Mouse (Mus musculus) splenic B cell, adult 2 months (primary cell): ENCODE results near the gene Dennd1c.
A peak's percentile ranks its signal among the peaks of the same experiment; 100 is the strongest.

Source experiments
- DNase-seq: peaks from one replicate; pipeline ENCODE4 v3.0.0-alpha.2; 2011; ENCODE audit warnings: low read depth, low spot score
- H3K27me3 ChIP-seq: 2 replicates; pipeline ENCODE4 v1.6.1; 2012; ENCODE audit warnings: mild to moderate bottlenecking, low read length, moderate library complexity, mixed read lengths; ENCODE audit not compliant: control insufficient read depth, poor library complexity, insufficient read depth, severe bottlenecking
- H3K36me3 ChIP-seq: 2 replicates; pipeline ENCODE4 v1.6.1; 2012; ENCODE audit warnings: mild to moderate bottlenecking, low read length, moderate library complexity, mixed read lengths; ENCODE audit not compliant: control insufficient read depth, poor library complexity, insufficient read depth, severe bottlenecking

Dennd1c gene

GRCm38 (mm10) chr17:57078336-57078735 lies at the start of gene Dennd1c:
Gene Dennd1c, minus strand, starts transcription at chr17:57078514.
- peak; percentile 81 for DNase-seq
- Histone ChIP-seq H3K36me3 (no peaks in the 10 kb centered on the region), H3K27me3 (no peaks in the 10 kb centered on the region)

GRCm38 (mm10) chr17:57125853-57126622 lies 47.7 kb upstream of the Dennd1c start:
- Histone ChIP-seq H3K27me3 (no peaks in the 10 kb centered on the region), H3K36me3 (no peaks in the 10 kb centered on the region)
- DNase-seq: no peak

- H3K27me3 ChIP-seq: no peaks in the 10 kb centered on the region
- no peak for DNase-seq
- H3K36me3 ChIP-seq: no peaks in the 10 kb centered on the region
Observed at GRCm38 (mm10) chr17:57124792-57125191, 46.5 kb upstream of the Dennd1c start.

GRCm38 (mm10) chr17:57123192-57124118 lies 45.1 kb upstream of the Dennd1c start:
- DNase-seq: no peak
- no peaks in the 10 kb centered on the region for H3K27me3 ChIP-seq
- H3K36me3 ChIP-seq: no peaks in the 10 kb centered on the region

- no peaks in the 10 kb centered on the region for H3K36me3 ChIP-seq
- no peaks in the 10 kb centered on the region; the same call in 1 of the 2 replicates for H3K27me3 ChIP-seq
- no peak for DNase-seq
Observed at GRCm38 (mm10) chr17:57121856-57122255, 43.5 kb upstream of the Dennd1c start.

- H3K36me3 ChIP-seq: no peaks in the 10 kb centered on the region
- no peak for DNase-seq
Observed at GRCm38 (mm10) chr17:57118524-57119349, 40.4 kb upstream of the Dennd1c start.

GRCm38 (mm10) chr17:57116801-57117200 lies 38.5 kb upstream of the Dennd1c start:
- DNase-seq: no peak
- H3K36me3 ChIP-seq: no peaks in the 10 kb centered on the region
- H3K27me3 ChIP-seq: no peaks in the 10 kb centered on the region; the same call in 1 of the 2 replicates

More at GRCm38 (mm10) chr17:57118524-57119349, 40.4 kb upstream of the Dennd1c start:
- no peaks in the 10 kb centered on the region; the same call in 1 of the 2 replicates for H3K27me3 ChIP-seq

GRCm38 (mm10) chr17:57112768-57113474 lies 34.6 kb upstream of the Dennd1c start:
- H3K27me3 ChIP-seq: no peaks in the 10 kb centered on the region; the same call in 1 of the 2 replicates
- no peak for DNase-seq
- H3K36me3 ChIP-seq: no peaks in the 10 kb centered on the region

- DNase-seq: no peak
- no peaks in the 10 kb centered on the region for H3K27me3 ChIP-seq
Observed at GRCm38 (mm10) chr17:57110005-57110404, 31.7 kb upstream of the Dennd1c start.

GRCm38 (mm10) chr17:57108666-57109171 lies 30.4 kb upstream of the Dennd1c start:
- no peak for DNase-seq
- Histone ChIP-seq H3K27me3 (no peaks in the 10 kb centered on the region), H3K36me3 (no peaks in the 10 kb centered on the region)

More at GRCm38 (mm10) chr17:57110005-57110404, 31.7 kb upstream of the Dennd1c start:
- no peaks in the 10 kb centered on the region for H3K36me3 ChIP-seq

- Histone ChIP-seq H3K27me3 (no peaks in the 10 kb centered on the region), H3K36me3 (no peaks in the 10 kb centered on the region)
Observed at GRCm38 (mm10) chr17:57108040-57108665, 29.8 kb upstream of the Dennd1c start.

GRCm38 (mm10) chr17:57107064-57107463 lies 28.8 kb upstream of the Dennd1c start:
- no peaks in the 10 kb centered on the region for H3K27me3 ChIP-seq
- no peak for DNase-seq
- H3K36me3 ChIP-seq: no peaks in the 10 kb centered on the region

More at GRCm38 (mm10) chr17:57108040-57108665, 29.8 kb upstream of the Dennd1c start:
- DNase-seq: no peak

GRCm38 (mm10) chr17:57106035-57106368 lies 27.7 kb upstream of the Dennd1c start:
- H3K27me3 ChIP-seq: no peaks in the 10 kb centered on the region
- no peak for DNase-seq
- no peaks in the 10 kb centered on the region for H3K36me3 ChIP-seq
